26 mouse cellular contexts compared by ENCODE assay signal in genomic region chrX:152121687-152122086, GRCm38 (mm10).
"Had no signal": no experiment of that assay in that cellular context is flagged by ENCODE, and none has a peak within 500 bp of the region (broad histone marks: within the 10 kb centered on the region; RNA-seq: fewer than 3 reads in every experiment).

No protein-coding gene starts in this region.

- H3K36me3 ChIP-seq: embryonic facial prominence, embryonic 10.5 days; embryonic facial prominence, embryonic 12.5 days; embryonic facial prominence, embryonic 13.5 days; embryonic facial prominence, embryonic 15.5 days; forebrain, embryonic 10.5 days; forebrain, embryonic 12.5 days; forebrain, embryonic 15.5 days had no signal

- H3K9ac ChIP-seq: embryonic facial prominence, embryonic 12.5 days; embryonic facial prominence, embryonic 13.5 days; embryonic facial prominence, embryonic 15.5 days; forebrain, embryonic 12.5 days; forebrain, embryonic 13.5 days; forebrain, embryonic 15.5 days; forebrain, postnatal 0 days had no signal

- H3K4me3 ChIP-seq: embryonic facial prominence, embryonic 10.5 days; embryonic facial prominence, embryonic 12.5 days; embryonic facial prominence, embryonic 13.5 days; embryonic facial prominence, embryonic 15.5 days; erythroblast, embryonic 14.5 days; forebrain, embryonic 10.5 days; forebrain, embryonic 12.5 days; forebrain, embryonic 13.5 days; forebrain, embryonic 15.5 days; gastrocnemius, adult 2 months; heart, adult 2 months had no signal

- H3K4me2 ChIP-seq: embryonic facial prominence, embryonic 12.5 days; embryonic facial prominence, embryonic 13.5 days; embryonic facial prominence, embryonic 15.5 days; forebrain, embryonic 12.5 days; forebrain, embryonic 13.5 days; forebrain, embryonic 15.5 days had no signal

- H3K9me3 ChIP-seq: embryonic facial prominence, embryonic 10.5 days; embryonic facial prominence, embryonic 12.5 days; embryonic facial prominence, embryonic 13.5 days; embryonic facial prominence, embryonic 15.5 days; forebrain, embryonic 10.5 days; forebrain, embryonic 12.5 days; forebrain, embryonic 13.5 days; forebrain, embryonic 15.5 days had no signal

- H3K4me1 ChIP-seq: embryonic facial prominence, embryonic 10.5 days; embryonic facial prominence, embryonic 12.5 days; embryonic facial prominence, embryonic 13.5 days; embryonic facial prominence, embryonic 15.5 days; forebrain, embryonic 12.5 days; forebrain, embryonic 13.5 days; forebrain, embryonic 15.5 days had no signal

- H3K27ac ChIP-seq: embryonic facial prominence, embryonic 10.5 days; embryonic facial prominence, embryonic 12.5 days; embryonic facial prominence, embryonic 13.5 days; embryonic facial prominence, embryonic 15.5 days; forebrain, embryonic 10.5 days; forebrain, embryonic 12.5 days; forebrain, embryonic 13.5 days; forebrain, embryonic 15.5 days; gastrocnemius, adult 2 months; heart, adult 2 months had no signal

- DNase-seq: cerebellum, adult 8-10 months; cerebellum, adult 9-10 months; cerebellum, adult 9-11 months; cerebellum, postnatal 10 days; cerebellum, postnatal 14 days; cerebellum, postnatal 25 days; cerebellum, postnatal 36 days; embryo, embryonic 11 days; forebrain, postnatal 0 days; gastrocnemius, adult 2 months; gastrocnemius, postnatal 10 days; gastrocnemius, postnatal 14 days; gastrocnemius, postnatal 25 days; gastrocnemius, postnatal 36 days; heart, adult 11 months; heart, adult 18-20 months; heart, adult 2 months had no signal
